Mouse (Mus musculus) ES-Bruce4 (cell line): ENCODE measurements around the gene Rabep2.

Experiments
- CTCF ChIP-seq: IDR thresholded peaks from one replicate; pipeline ENCODE4 v1.8.1; 2011; ENCODE audit warnings: low read depth, low read length
- POLR2A ChIP-seq: IDR thresholded peaks from one replicate; pipeline ENCODE4 v1.8.1; 2011; ENCODE audit warnings: low read length; ENCODE audit not compliant: insufficient read depth

GRCm38 (mm10) chr7:126408686-126409085 is 19.9 kb upstream of the Rabep2 start:
- TF ChIP-seq CTCF: no peak
- no peak for TF ChIP-seq POLR2A
